Mouse (Mus musculus) myocyte (in vitro differentiated cells): ENCODE measurements around the gene Asb17. TPM values are rescaled to one million over a fixed set of nuclear protein-coding genes. Genes with fewer than 3 reads are reported as not detected.

Experiments
- H3K27me3 ChIP-seq: one replicate; pipeline ENCODE4 v1.6.1; 2011; ENCODE audit not compliant: control insufficient read depth, insufficient read depth, insufficient read length
- H3K36me3 ChIP-seq: one replicate; pipeline ENCODE4 v1.6.1; 2011; ENCODE audit not compliant: control insufficient read depth, insufficient read depth
- H3K4me2 ChIP-seq: one replicate; pipeline ENCODE4 v1.6.1; 2011; ENCODE audit warnings: low read depth, control low read depth
- H3K4me3 ChIP-seq: one replicate; pipeline ENCODE4 v1.5.1; 2011; ENCODE audit warnings: mild to moderate bottlenecking, control low read depth, moderate library complexity
- H3K79me2 ChIP-seq: one replicate; pipeline ENCODE4 v1.6.1; 2011; ENCODE audit not compliant: control insufficient read depth, insufficient read depth
- H3ac ChIP-seq: one replicate; pipeline ENCODE4 v1.6.1; 2011; ENCODE audit not compliant: control insufficient read depth, insufficient read length
- CEBPB ChIP-seq: IDR thresholded peaks from 2 replicates; pipeline ENCODE4 v1.6.1; 2011; ENCODE audit warnings: mild to moderate bottlenecking, moderate library complexity; ENCODE audit not compliant: poor library complexity, insufficient read depth, severe bottlenecking
- E2F4 ChIP-seq: IDR thresholded peaks from one replicate; pipeline ENCODE4 v1.6.1; 2011; ENCODE audit warnings: mild to moderate bottlenecking, control low read depth, moderate library complexity; ENCODE audit not compliant: insufficient read depth
- MAX ChIP-seq: IDR thresholded peaks from one replicate; pipeline ENCODE4 v1.6.1; 2011; ENCODE audit warnings: low read depth, mild to moderate bottlenecking, control low read depth
- MYOD1 ChIP-seq, 3 experiments: IDR thresholded peaks; one replicate each; pipeline ENCODE4 v1.6.1; 2011; ENCODE audit warnings: control low read depth in 2 of 3, low read depth in 2 of 3, mild to moderate bottlenecking in 2 of 3, moderate library complexity in 1 of 3; ENCODE audit not compliant: insufficient read length in 2 of 3, control insufficient read depth in 1 of 3
- MYOG ChIP-seq, 3 experiments: IDR thresholded peaks; one replicate each; pipeline ENCODE4 v1.6.1; 2011; ENCODE audit warnings: control low read depth in 2 of 3, low read depth in 2 of 3, mild to moderate bottlenecking in 2 of 3; ENCODE audit not compliant: insufficient read length in 2 of 3, control insufficient read depth in 1 of 3, insufficient read depth in 1 of 3
- POLR2A ChIP-seq: IDR thresholded peaks from one replicate; pipeline ENCODE4 v1.6.1; 2011; ENCODE audit warnings: low read depth, mild to moderate bottlenecking, control low read depth, moderate library complexity; ENCODE audit not compliant: insufficient read length
- POLR2AphosphoS2 ChIP-seq: IDR thresholded peaks from one replicate; pipeline ENCODE4 v1.6.1; 2011; ENCODE audit warnings: low read depth, control low read depth; ENCODE audit not compliant: insufficient read length
- REST ChIP-seq: IDR thresholded peaks from one replicate; pipeline ENCODE4 v1.6.1; 2011; ENCODE audit warnings: mild to moderate bottlenecking, control low read depth, moderate library complexity; ENCODE audit not compliant: insufficient read depth, insufficient read length
- SRF ChIP-seq: IDR thresholded peaks from one replicate; pipeline ENCODE4 v1.6.1; 2011; ENCODE audit warnings: low read depth; ENCODE audit not compliant: control insufficient read depth, insufficient read length
- TCF12 ChIP-seq: IDR thresholded peaks from one replicate; pipeline ENCODE4 v1.6.1; 2011; ENCODE audit warnings: mild to moderate bottlenecking, control low read depth; ENCODE audit not compliant: poor library complexity, insufficient read depth, severe bottlenecking
- TCF3 ChIP-seq: IDR thresholded peaks from one replicate; pipeline ENCODE4 v1.6.1; 2011; ENCODE audit warnings: low read depth, control low read depth; ENCODE audit not compliant: insufficient read length
- USF1 ChIP-seq: IDR thresholded peaks from one replicate; pipeline ENCODE4 v1.6.1; 2011; ENCODE audit warnings: low read depth, mild to moderate bottlenecking, control low read depth, moderate library complexity
- polyA plus RNA-seq: library from polyadenylated mRNA; unstranded; fragments of >200 nt; fragmentation: generic; extraction: Trizol; gene quantifications from one replicate; pipeline ENCODE4 v1.2.1, GENCODE M21; 2012; ENCODE audit warnings: missing spikeins

Gene Asb17
- polyA plus RNA-seq, 1 experiment: not detected

DNA sequence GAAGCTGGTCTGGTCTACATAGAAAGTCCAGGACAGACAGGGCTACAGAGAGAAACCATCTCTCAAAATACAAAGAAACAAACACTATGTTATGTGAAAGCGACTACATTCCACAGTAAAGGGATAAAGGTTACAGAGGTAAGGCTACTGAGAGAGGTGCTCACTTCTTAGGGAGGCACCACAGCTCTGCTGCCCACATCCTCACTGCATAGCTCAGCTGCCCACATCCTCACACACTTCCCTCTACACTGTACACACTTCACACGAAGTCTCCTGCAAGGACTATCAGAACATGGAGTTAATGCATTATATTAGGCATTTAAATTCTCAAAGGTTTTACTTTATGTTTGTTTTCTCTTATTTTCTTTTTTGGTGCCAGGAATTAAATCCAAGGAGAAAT lies 19.8 kb downstream of the Asb17 start:
- H3ac ChIP-seq: no peak overlapping the region
- H3K4me2 ChIP-seq: no peak overlapping the region
- no peaks in the 10 kb centered on the region for H3K79me2 ChIP-seq
- H3K4me3 ChIP-seq: no peak overlapping the region
- TF ChIP-seq REST (no peak), TCF12 (no peak), CEBPB (no peak), POLR2A (no peak), SRF (no peak), E2F4 (no peak), USF1 (no peak), MYOD1 (IDR thresholded peaks at IDR 0.05; ENCODE audit: control insufficient read depth in 1 of 3, insufficient read length in 2 of 3, low read depth in 2 of 3) (no peak), MAX (no peak), TCF3 (no peak), MYOG (IDR thresholded peaks at IDR 0.05; ENCODE audit: control insufficient read depth in 1 of 3, insufficient read depth in 1 of 3, insufficient read length in 2 of 3, low read depth in 2 of 3) (no peak), POLR2AphosphoS2 (no peak)
- no peaks in the 10 kb centered on the region for H3K27me3 ChIP-seq
- H3K36me3 ChIP-seq: no peaks in the 10 kb centered on the region

DNA sequence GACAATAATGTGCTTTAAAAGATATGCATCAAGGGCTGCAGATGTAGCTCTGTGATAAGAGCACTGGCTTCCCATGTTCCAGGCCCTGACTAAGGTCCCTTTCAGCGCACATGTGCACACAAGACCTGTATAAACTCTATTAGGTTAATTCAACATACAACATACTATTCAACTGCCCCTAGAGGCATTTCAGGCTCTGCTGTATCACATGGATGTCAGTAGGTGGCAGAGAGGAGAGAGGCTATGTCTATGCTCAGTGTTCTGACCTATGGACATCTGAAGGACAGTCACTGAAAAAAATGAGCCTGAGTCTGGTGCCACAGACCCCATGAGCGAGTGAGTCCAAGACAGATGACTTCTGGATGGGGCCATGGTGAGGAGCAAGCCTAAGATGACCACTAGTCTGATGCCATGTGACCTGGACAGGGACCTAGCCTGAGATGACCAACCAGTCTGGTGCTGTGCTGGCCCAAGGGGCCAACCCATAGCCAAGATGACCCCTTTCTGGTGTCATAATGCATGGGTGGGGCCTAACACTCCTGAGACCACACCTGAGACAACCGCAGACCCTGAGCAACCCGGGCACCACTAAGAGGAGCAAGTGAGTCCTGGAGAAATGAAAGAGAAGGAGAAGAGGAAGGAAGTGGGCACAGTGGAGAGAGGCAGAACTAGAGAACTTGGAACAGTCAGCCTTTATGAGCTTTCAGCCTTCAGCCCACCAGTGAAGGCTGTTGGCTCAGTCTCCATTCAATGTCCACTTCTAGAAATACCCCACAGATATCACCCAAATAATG lies 20.8 kb downstream of the Asb17 start:
- no peak for TF ChIP-seq SRF
- TF ChIP-seq MAX: no peak
- TF ChIP-seq POLR2A: no peak
- TF ChIP-seq CEBPB: no peak
- TF ChIP-seq REST: no peak
- TF ChIP-seq MYOG (IDR thresholded peaks at IDR 0.05; ENCODE audit: control insufficient read depth in 1 of 3, insufficient read depth in 1 of 3, insufficient read length in 2 of 3, low read depth in 2 of 3): no peak
- TF ChIP-seq TCF3: no peak
- no peak for TF ChIP-seq E2F4
- TF ChIP-seq TCF12: no peak
- TF ChIP-seq MYOD1 (IDR thresholded peaks at IDR 0.05; ENCODE audit: control insufficient read depth in 1 of 3, insufficient read length in 2 of 3, low read depth in 2 of 3): no peak
- no peak for TF ChIP-seq POLR2AphosphoS2
- Histone ChIP-seq H3K27me3 (no peaks in the 10 kb centered on the region), H3K4me2 (no peak overlapping the region), H3K36me3 (no peaks in the 10 kb centered on the region), H3ac (no peak overlapping the region), H3K79me2 (no peaks in the 10 kb centered on the region), H3K4me3 (no peak overlapping the region)

DNA sequence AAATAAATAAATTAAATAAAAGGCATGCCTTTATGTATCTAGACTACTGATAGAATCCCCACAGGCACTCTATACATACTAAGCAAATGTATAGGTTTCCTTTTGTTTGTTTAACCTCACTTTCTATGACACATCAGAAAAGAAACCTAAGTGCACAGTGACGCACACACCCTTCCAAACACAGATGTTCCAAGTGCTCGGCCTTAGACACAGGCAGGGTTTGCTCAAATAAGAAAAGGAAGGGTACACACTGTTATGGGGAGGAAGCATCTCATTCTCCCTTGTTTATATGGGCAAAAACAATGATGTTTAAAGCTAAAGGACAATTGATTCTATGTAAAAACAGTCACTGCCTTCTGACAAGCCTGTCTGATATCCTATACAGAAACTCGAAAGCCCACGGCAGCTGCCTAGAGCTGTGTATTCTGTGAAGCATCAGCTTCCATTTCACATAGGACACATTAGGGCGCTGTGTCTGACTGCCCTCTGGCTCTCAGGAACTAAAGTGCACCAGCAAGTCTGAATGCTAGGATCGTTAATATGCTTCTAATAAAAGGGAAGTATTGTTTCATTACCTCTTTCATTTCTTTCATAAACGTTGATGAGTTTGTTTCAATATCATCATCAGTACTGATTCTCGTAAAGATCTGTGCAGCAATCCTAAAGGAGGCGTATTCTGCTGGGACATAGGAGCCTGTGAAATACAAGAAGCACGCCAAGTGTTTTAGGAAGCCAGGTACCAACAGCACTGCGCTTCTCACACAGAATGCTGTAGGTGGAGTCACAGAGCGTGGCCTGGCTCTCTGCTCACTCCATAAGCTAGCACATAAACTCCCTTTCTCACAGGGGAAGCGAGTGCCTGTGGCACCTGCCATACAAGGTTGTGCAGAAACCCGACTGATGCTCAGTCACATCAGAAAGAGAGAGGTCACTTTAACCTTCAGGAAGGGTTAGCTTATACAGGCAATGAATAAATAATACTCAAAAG lies 23.4 kb downstream of the Asb17 start:
- H3K36me3 ChIP-seq: no peaks in the 10 kb centered on the region
- H3ac ChIP-seq: no peak overlapping the region
- no peaks in the 10 kb centered on the region for H3K27me3 ChIP-seq
- H3K79me2 ChIP-seq: no peaks in the 10 kb centered on the region
- no peak overlapping the region for H3K4me3 ChIP-seq
- TF ChIP-seq USF1 (no peak), SRF (no peak), MAX (no peak), POLR2AphosphoS2 (no peak), E2F4 (no peak), TCF3 (no peak), MYOG (IDR thresholded peaks at IDR 0.05; ENCODE audit: control insufficient read depth in 1 of 3, insufficient read depth in 1 of 3, insufficient read length in 2 of 3, low read depth in 2 of 3) (no peak), MYOD1 (IDR thresholded peaks at IDR 0.05; ENCODE audit: control insufficient read depth in 1 of 3, insufficient read length in 2 of 3, low read depth in 2 of 3) (no peak)
- no peak overlapping the region for H3K4me2 ChIP-seq

DNA sequence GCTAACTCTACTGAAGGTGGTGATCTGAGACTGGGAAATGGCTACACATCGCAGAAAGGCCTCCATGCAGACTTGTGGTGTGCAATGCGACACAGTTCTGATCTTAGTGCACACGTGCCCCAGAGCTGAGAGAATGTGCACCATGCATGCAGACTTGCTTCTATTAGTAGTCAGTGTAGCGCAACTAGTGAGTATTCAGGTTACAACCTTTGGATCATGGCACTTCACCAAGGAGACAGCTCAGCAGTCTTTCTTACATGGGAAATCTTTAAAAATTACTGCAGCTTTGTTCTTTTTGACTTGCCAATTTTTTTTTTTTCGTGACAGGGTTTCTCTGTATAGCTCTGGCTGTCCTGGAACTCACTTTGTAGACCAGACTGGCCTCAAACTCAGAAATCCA lies 27.4 kb downstream of the Asb17 start:
- H3K4me2 ChIP-seq: no peak overlapping the region
- H3K27me3 ChIP-seq: no peaks in the 10 kb centered on the region
- H3ac ChIP-seq: no peak overlapping the region
- no peak overlapping the region for H3K4me3 ChIP-seq
- no peaks in the 10 kb centered on the region for H3K79me2 ChIP-seq
- TF ChIP-seq MYOG (IDR thresholded peaks at IDR 0.05; ENCODE audit: control insufficient read depth in 1 of 3, insufficient read depth in 1 of 3, insufficient read length in 2 of 3, low read depth in 2 of 3) (no peak), MYOD1 (IDR thresholded peaks at IDR 0.05; ENCODE audit: control insufficient read depth in 1 of 3, insufficient read length in 2 of 3, low read depth in 2 of 3) (no peak), TCF3 (no peak), MAX (no peak), CEBPB (no peak), POLR2AphosphoS2 (no peak), SRF (no peak), TCF12 (no peak), POLR2A (no peak), E2F4 (no peak), REST (no peak), USF1 (no peak)
- H3K36me3 ChIP-seq: no peaks in the 10 kb centered on the region
